Mouse (Mus musculus): ENCODE measurements around the gene Lgals8. TPM values are rescaled to one million over a fixed set of nuclear protein-coding genes. Genes with fewer than 3 reads are reported as not detected.

Gene Lgals8
- total RNA-seq, 1 experiment from 2014 or later, result 53.8 TPM

- ATAC-seq (replicated peaks; ENCODE audit: low read depth, poor library complexity, severe bottlenecking), result no peak; the same call in 1 of the 2 replicates
Observed at GRCm38 (mm10) chr13:12461730-12462119, 3.0 kb downstream of the Lgals8 start.

- peak; percentile 92 for ATAC-seq (replicated peaks; ENCODE audit: low read depth, poor library complexity, severe bottlenecking)
Observed at GRCm38 (mm10) chr13:12460881-12461729, 3.6 kb downstream of the Lgals8 start.

DNA sequence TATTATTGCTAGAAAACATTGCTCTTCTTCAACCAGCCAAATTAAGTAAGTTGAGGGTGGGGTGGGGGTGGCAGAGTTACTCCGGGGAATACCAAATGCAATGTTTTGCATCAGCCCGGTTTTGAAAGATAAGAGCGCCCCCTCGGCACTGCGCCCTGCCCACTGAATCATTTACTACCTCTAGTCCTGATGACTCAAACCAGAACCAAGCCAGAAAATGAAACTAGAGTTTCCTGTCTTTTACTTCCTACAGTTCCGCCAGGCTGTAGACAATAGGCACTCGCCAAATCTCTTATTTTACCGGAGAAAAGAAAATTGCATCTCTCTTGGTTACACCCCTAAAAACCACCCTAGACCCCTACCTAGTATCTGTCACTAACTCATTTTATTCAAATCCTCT, 4.3 kb downstream of the Lgals8 start:
- ATAC-seq (replicated peaks; ENCODE audit: low read depth, poor library complexity, severe bottlenecking), result peak; percentile 65

GRCm38 (mm10) chr13:12456711-12457110, 8.0 kb downstream of the Lgals8 start:
- no peak for ATAC-seq (replicated peaks; ENCODE audit: low read depth, poor library complexity, severe bottlenecking)

- ATAC-seq (replicated peaks; ENCODE audit: low read depth, poor library complexity, severe bottlenecking), result no peak
Observed at GRCm38 (mm10) chr13:12454686-12455390, 9.9 kb downstream of the Lgals8 start.

GRCm38 (mm10) chr13:12453150-12453549, 11.6 kb downstream of the Lgals8 start:
- no peak for ATAC-seq (replicated peaks; ENCODE audit: low read depth, poor library complexity, severe bottlenecking)

DNA sequence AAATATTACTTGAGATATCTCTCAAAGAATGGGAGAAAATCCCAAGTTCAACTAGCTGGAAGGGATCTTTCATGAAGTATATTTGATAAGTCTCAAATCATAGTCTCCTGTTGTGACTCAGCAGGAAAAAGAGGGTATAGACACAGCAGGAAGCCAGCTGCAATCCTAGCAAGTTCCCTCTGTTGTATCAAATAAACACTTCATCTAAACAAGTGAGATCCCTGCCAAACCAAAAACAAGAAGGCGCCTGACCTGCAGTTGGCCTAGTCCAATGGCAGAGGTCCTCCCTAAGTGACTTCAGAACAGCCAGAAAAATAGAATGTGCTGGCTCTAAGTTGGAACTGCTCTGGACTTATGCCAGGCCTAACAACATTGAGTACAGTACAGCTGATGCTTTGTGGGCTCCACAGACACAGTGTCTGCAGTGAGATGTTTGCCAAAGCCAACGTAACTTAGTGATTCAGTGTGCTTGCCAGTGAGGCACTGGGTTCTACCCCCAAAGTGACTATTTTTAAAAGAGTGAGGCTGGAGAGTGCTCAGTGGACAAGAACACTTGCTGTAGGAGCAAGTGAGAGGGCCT, 22.6 kb downstream of the Lgals8 start:
- no peak for ATAC-seq (replicated peaks; ENCODE audit: low read depth, poor library complexity, severe bottlenecking)

GRCm38 (mm10) chr13:12440813-12441212, 23.9 kb downstream of the Lgals8 start:
- no peak for ATAC-seq (replicated peaks; ENCODE audit: low read depth, poor library complexity, severe bottlenecking)

DNA sequence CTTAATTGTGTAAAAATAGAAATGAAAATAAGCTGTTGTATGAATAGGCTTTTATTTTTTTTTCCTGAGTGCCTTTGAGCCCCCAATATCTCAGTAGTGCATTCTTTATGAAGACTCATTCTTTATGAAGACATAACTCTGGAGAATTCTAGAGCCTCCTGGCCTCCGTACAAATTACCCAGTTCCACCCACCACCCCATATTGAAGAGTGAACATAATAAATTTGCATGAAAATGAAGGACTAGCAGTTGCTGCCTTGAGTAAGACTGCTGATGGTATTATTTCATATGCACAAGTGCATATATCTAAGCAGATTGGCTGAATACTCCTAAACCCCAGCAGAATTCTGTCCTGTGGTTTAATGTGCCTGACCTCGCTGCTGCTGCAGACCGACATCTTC, 25.2 kb downstream of the Lgals8 start:
- no peak for ATAC-seq (replicated peaks; ENCODE audit: low read depth, poor library complexity, severe bottlenecking)

DNA sequence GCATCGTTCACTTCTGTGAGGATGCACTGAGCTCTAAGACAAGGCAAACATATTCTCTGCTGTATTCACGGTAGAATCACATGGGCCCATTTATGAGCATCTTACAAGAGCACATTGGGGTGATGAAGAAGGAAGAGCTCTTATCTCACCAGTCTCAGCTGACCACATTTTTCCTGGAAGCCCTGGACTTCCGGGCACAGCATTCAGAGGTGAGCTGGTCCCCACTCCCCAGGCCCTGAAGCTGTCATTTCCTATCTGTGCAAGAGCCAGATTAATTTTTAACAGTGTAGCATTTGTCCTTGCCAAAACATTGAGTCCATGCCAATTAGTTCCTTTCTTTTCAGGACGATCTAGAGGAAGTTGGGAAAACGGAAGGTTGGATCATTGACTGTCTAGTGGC, 30.9 kb downstream of the Lgals8 start:
- no peak for ATAC-seq (replicated peaks; ENCODE audit: low read depth, poor library complexity, severe bottlenecking)

GRCm38 (mm10) chr13:12428556-12428955, 36.2 kb downstream of the Lgals8 start:
- no peak for ATAC-seq (replicated peaks; ENCODE audit: low read depth, poor library complexity, severe bottlenecking)

DNA sequence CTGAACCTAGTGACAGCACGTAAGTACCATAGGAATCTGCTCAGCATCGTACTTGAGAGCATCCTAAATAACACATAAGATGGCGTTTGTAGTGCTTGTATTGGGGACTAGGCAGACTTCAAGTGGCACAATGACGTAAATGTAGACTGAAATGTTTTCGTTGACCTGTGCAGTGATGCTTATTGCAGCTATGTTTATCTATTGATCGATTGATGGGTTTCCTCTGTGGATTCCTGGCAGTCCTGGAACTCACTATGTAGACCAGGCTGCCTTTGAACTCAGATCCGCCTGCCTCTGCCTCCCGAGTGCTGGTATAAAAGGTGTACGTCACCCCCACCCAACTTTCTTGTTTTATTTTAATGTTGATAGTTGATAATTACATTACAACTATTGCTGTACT, 44.1 kb downstream of the Lgals8 start:
- ATAC-seq (replicated peaks; ENCODE audit: low read depth, poor library complexity, severe bottlenecking), result no peak

GRCm38 (mm10) chr13:12412016-12412415, 52.7 kb downstream of the Lgals8 start:
- peak; percentile 97 for ATAC-seq (replicated peaks; ENCODE audit: low read depth, poor library complexity, severe bottlenecking)

DNA sequence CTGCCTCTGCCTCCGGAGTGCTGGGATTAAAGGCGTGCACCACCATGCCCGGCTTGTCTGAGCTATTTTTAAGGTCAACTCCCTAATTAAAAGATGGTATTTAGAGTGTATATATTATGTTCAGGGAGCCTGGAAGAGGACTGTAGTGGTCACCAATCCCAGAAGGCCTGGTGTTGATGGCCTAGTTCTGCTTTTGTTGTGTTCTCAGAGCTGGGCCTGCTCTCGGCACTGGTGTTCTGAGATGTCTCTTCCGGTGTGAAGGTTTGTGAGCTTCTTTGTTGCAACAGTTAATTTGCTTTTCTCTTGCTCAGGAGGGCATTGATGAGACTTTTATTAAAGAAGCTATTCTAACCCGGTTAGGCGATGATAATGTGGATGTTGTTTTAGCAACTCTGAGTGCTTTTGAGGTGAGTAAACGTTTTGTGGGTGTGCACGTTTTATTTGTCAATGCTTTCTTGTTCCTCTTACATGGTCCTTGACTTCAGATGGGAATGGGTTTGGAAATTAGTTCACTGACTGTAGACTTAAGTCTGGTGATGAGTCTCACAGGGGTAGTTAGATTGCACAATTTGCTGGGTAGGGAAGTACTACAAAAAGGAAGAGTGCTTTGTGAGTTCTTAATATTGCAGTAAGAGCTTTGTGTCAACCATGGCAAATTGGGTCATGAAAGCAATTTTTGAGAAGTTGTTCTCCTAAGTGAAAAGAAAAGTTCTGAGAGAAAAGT, 56.2 kb downstream of the Lgals8 start:
- ATAC-seq (replicated peaks; ENCODE audit: low read depth, poor library complexity, severe bottlenecking), result peak; percentile 50

- ATAC-seq (replicated peaks; ENCODE audit: low read depth, poor library complexity, severe bottlenecking), result peak; percentile 30
Observed at GRCm38 (mm10) chr13:12395571-12395970, 69.2 kb downstream of the Lgals8 start.

GRCm38 (mm10) chr13:12394609-12395505, 69.9 kb downstream of the Lgals8 start, which contains the start of gene Heatr1:
Gene Heatr1, plus strand, starts transcription at chr13:12395027.
- peak; percentile 93 for ATAC-seq (replicated peaks; ENCODE audit: low read depth, poor library complexity, severe bottlenecking)
